Mouse (Mus musculus) midbrain, embryonic 11.5 days (tissue): Measurements from ENCODE around the gene Kif17. TPM values are rescaled to one million over a fixed set of nuclear protein-coding genes. Genes with fewer than 3 reads are reported as not detected.

Experiments used
- microRNA-seq: library from miRNA; unstranded; fragments of <30 nt; microRNA quantifications from one replicate; pipeline ENCODE4, GENCODE M21; 2017
- polyA plus RNA-seq: library from polyadenylated mRNA; unstranded; fragments of >200 nt; fragmentation: Nextera tagmentation; extraction: Ambion mirVana; gene quantifications from 2 replicates; pipeline ENCODE4 v1.2.1, GENCODE M21; 2014

Gene Kif17
- polyA plus RNA-seq, 1 experiment from 2014 or later = 0.44 TPM

Small RNAs within 50 kb of the gene (microRNA-seq; reads per million reads assigned to microRNA genes)
- gene Gm27646 (not detected), gene Mir7019 (1.3 reads per million)

Other genes starting within 250 kb of the Kif17 start
- gene Hp1bp3, start 34.1 kb upstream of the Kif17 start, polyA plus RNA-seq = 182 and 198 TPM in 2 replicates
- 0.94 TPM in 2 replicates for gene Sh2d5, start within 50 bp of the Kif17 start, polyA plus RNA-seq
- 209 and 219 TPM in 2 replicates for gene Ddost, start 54.3 kb downstream of the Kif17 start, polyA plus RNA-seq
- 21.6 and 22.4 TPM in 2 replicates for gene Pink1, start 75.9 kb downstream of the Kif17 start, polyA plus RNA-seq
- gene Cda, start 117.6 kb downstream of the Kif17 start, polyA plus RNA-seq = 1.7 and 2.0 TPM in 2 replicates
- gene Fam43b, start 146.1 kb downstream of the Kif17 start, polyA plus RNA-seq = 0.14 TPM in 1 of 2 replicates, not detected in the other
- gene Mul1, start 184.2 kb downstream of the Kif17 start, polyA plus RNA-seq = 17.9 and 18.5 TPM in 2 replicates
- gene Camk2n1, start 203.9 kb downstream of the Kif17 start, polyA plus RNA-seq = 6.0 and 6.1 TPM in 2 replicates